Mouse (Mus musculus) Patski (cell line): ENCODE results near the gene Lcn4. TPM values are rescaled to one million over a fixed set of nuclear protein-coding genes. Genes with fewer than 3 reads are reported as not detected.
A peak's percentile ranks its signal among the peaks of the same experiment; 100 is the strongest.

ENCODE experiments used
- ATAC-seq: fragments of 100-300 bp; one replicate; pipeline ENCODE4 v1.8.0; 2021
- CTCF ChIA-PET: fragments of 350-600 bp; sonication (Branson Sonifier 250); formaldehyde crosslinking; loops from one replicate; lab custom pipeline; 2022; ENCODE audit warnings: inconsistent platforms; lab: Charles Lee
- POLR2A ChIA-PET: fragments of 350-600 bp; sonication (Branson Sonifier 250); formaldehyde crosslinking; loops from one replicate; lab custom pipeline; 2022; ENCODE audit warnings: antibody characterized with exemption, inconsistent platforms; lab: Charles Lee
- DNase-seq: peaks from one replicate; pipeline ENCODE4 v3.0.0-alpha.2; 2011; ENCODE audit warnings: low read depth, low spot score
- H3K27me3 ChIP-seq: fragments of 371-371 bp; one replicate; pipeline ENCODE4 v1.5.1; 2021
- CTCF ChIP-seq: fragments of 100-300 bp; IDR thresholded peaks from one replicate; pipeline ENCODE4 v1.5.1; 2021
- in situ Hi-C: fragments of 300-500 bp; cut with MboI; formaldehyde crosslinking; loops from 3 replicates; pipeline ENCODE4 v1.11.1; 2018; ENCODE audit warnings: low pct_unique_long_range_greater_than_20kb, mixed read lengths
- polyA plus RNA-seq: library from polyadenylated mRNA; unstranded; gene quantifications from one replicate; pipeline ENCODE4 v1.2.3, GENCODE M21; 2021

Gene Lcn4
- polyA plus RNA-seq, 1 experiment from 2014 or later: not detected

GRCm38 (mm10) chr2:26635489-26636324, 35.4 kb downstream of the Lcn4 start:
- CTCF ChIA-PET: no interaction called here

GRCm38 (mm10) chr2:26634629-26635488, 36.2 kb downstream of the Lcn4 start:
- in situ Hi-C loops: loop anchor here (25.0 kb wide), 1 partner anchor 777 kb away; no protein-coding TSS in a partner anchor
- DNase-seq: no peak
- H3K27me3 ChIP-seq: no peaks in the 10 kb centered on the region
- ATAC-seq: no peak
- POLR2A ChIA-PET: interaction anchor here (1.2 kb wide), 1 partner anchor 30 kb away, joined by 4 read pairs; the partner anchor contains the start of gene Agpat2
- TF ChIP-seq CTCF: no peak
- CTCF ChIA-PET: no interaction called here

More at GRCm38 (mm10) chr2:26635489-26636324, 35.4 kb downstream of the Lcn4 start:
- H3K27me3 ChIP-seq: no peaks in the 10 kb centered on the region
- DNase-seq: no peak
- in situ Hi-C loops: loop anchor here (25.0 kb wide), 1 partner anchor 777 kb away; no protein-coding TSS in a partner anchor
- POLR2A ChIA-PET: interaction anchor here (0.6 to 1.2 kb wide), 3 partner anchors 31 to 49 kb away, joined by 3 to 4 read pairs (median 3); partner anchors contain the start of gene Agpat2
- no peak for ATAC-seq
- no peak for TF ChIP-seq CTCF

GRCm38 (mm10) chr2:26633953-26634530, 37.0 kb downstream of the Lcn4 start:
- no peak for TF ChIP-seq CTCF
- DNase-seq (no peak), ATAC-seq (no peak)
- H3K27me3 ChIP-seq: no peaks in the 10 kb centered on the region
- CTCF ChIA-PET: no interaction called here
- POLR2A ChIA-PET: no interaction called here
- in situ Hi-C loops: loop anchor here (25.0 kb wide), 1 partner anchor 778 kb away; no protein-coding TSS in a partner anchor

- in situ Hi-C loops: loop anchor here (25.0 kb wide), 1 partner anchor 780 kb away; no protein-coding TSS in a partner anchor
- no peaks in the 10 kb centered on the region for H3K27me3 ChIP-seq
- DNase-seq (no peak), ATAC-seq (no peak)
- CTCF ChIA-PET: no interaction called here
- no peak for TF ChIP-seq CTCF
- POLR2A ChIA-PET: no interaction called here
Measured at GRCm38 (mm10) chr2:26632541-26633395, 38.3 kb downstream of the Lcn4 start.

GRCm38 (mm10) chr2:26628792-26629437, 42.2 kb downstream of the Lcn4 start:
- ChIA-PET POLR2A (interaction anchor here (0.5 to 1.8 kb wide), 4 partner anchors 10 to 277 kb away, joined by 3 to 14 read pairs (median 4); partner anchors contain the start of genes Agpat2 and Dnlz), CTCF (interaction anchor here (1.2 kb wide), 1 partner anchor 19 kb away, joined by 3 read pairs; no protein-coding TSS in a partner anchor)
- no peak for TF ChIP-seq CTCF
- H3K27me3 ChIP-seq: no peaks in the 10 kb centered on the region
- ATAC-seq: peak; percentile 19
- in situ Hi-C loops: loop anchor here (25.0 kb wide), 1 partner anchor 783 kb away; no protein-coding TSS in a partner anchor
- DNase-seq: no peak

GRCm38 (mm10) chr2:26627921-26628739, 43.0 kb downstream of the Lcn4 start, which contains the start of gene Fam69b:
Gene Fam69b, plus strand, starts transcription at chr2:26628457.
- POLR2A ChIA-PET: interaction anchor here (0.7 to 1.8 kb wide), 2 partner anchors 24 to 36 kb away, joined by 3 to 4 read pairs; partner anchors contain the start of gene Agpat2
- DNase-seq (no peak), ATAC-seq (peak; percentile 45)
- no peaks in the 10 kb centered on the region for H3K27me3 ChIP-seq
- TF ChIP-seq CTCF: no peak
- in situ Hi-C loops: loop anchor here (25.0 kb wide), 1 partner anchor 784 kb away; no protein-coding TSS in a partner anchor
- CTCF ChIA-PET: no interaction called here

GRCm38 (mm10) chr2:26626081-26626480, 45.0 kb downstream of the Lcn4 start:
- in situ Hi-C loops: loop anchor here (25.0 kb wide), 1 partner anchor 786 kb away; no protein-coding TSS in a partner anchor
- ChIA-PET CTCF (interaction anchor here (1.3 kb wide), 1 partner anchor 32 kb away, joined by 3 read pairs; no protein-coding TSS in a partner anchor), POLR2A (no interaction called here)
- DNase-seq: no peak
- no peak for ATAC-seq
- no peaks in the 10 kb centered on the region for H3K27me3 ChIP-seq
- TF ChIP-seq CTCF: no peak

- DNase-seq: no peak
- ChIA-PET CTCF (interaction anchor here (1.3 kb wide), 1 partner anchor 32 kb away, joined by 3 read pairs; no protein-coding TSS in a partner anchor), POLR2A (no interaction called here)
- in situ Hi-C loops: loop anchor here (25.0 kb wide), 1 partner anchor 787 kb away; no protein-coding TSS in a partner anchor
- no peaks in the 10 kb centered on the region for H3K27me3 ChIP-seq
- TF ChIP-seq CTCF: no peak
- ATAC-seq: no peak
Measured at GRCm38 (mm10) chr2:26625419-26625818, 45.7 kb downstream of the Lcn4 start.
